Mouse (Mus musculus) layer of hippocampus, adult 9-10 months (tissue): ENCODE data around the gene Siva1.

Experiments used
- DNase-seq: peaks from one replicate; pipeline ENCODE4 v3.0.0; 2022; ENCODE audit warnings: low spot score

The Siva1 gene

GRCm38 (mm10) chr12:112679027-112679996, 34.8 kb downstream of the Siva1 start:
- no peak for DNase-seq

- no peak for DNase-seq
Measured at GRCm38 (mm10) chr12:112683351-112683750, 38.9 kb downstream of the Siva1 start.

GRCm38 (mm10) chr12:112688458-112688857, 44.0 kb downstream of the Siva1 start:
- no peak for DNase-seq

GRCm38 (mm10) chr12:112693185-112694126, 49.0 kb downstream of the Siva1 start:
- DNase-seq: peak; percentile 78

- no peak for DNase-seq
Measured at GRCm38 (mm10) chr12:112694127-112694475, 49.6 kb downstream of the Siva1 start.

- no peak for DNase-seq
Measured at GRCm38 (mm10) chr12:112696806-112697425, 52.4 kb downstream of the Siva1 start.
